Mouse (Mus musculus): ENCODE results near the gene Myo15.

- no peak for TF ChIP-seq NELFE (IDR thresholded peaks at IDR 0.05; ENCODE audit: low read depth, low read length)
- no peak for TF ChIP-seq E2F4 (IDR thresholded peaks at IDR 0.05; ENCODE audit: borderline replicate concordance, low read depth, low read length)
- TF ChIP-seq RCOR1 (IDR thresholded peaks at IDR 0.05; ENCODE audit: low read depth, low read length): no peak
- no peak for TF ChIP-seq SIN3A (IDR thresholded peaks at IDR 0.05; ENCODE audit: low read length)
- no peak for TF ChIP-seq CTCF (IDR thresholded peaks at IDR 0.05 in 2 of 3, conservative IDR thresholded peaks at IDR 0.05 in 1 of 3; ENCODE audit: control insufficient read depth in 1 of 3, insufficient read depth in 1 of 3, low read depth in 2 of 3, low read length in 3 of 3, poor library complexity in 1 of 3, severe bottlenecking in 1 of 3)
- no peak for TF ChIP-seq EP300 (IDR thresholded peaks at IDR 0.05; ENCODE audit: low read depth in 1 of 2, low read length in 2 of 2)
- no peak for TF ChIP-seq ZC3H11A (IDR thresholded peaks at IDR 0.05; ENCODE audit: low read depth, low read length)
Observed at GRCm38 (mm10) chr11:60514941-60515340, 45.8 kb downstream of the Myo15 start.
